Mouse (Mus musculus): Measurements from ENCODE around the gene Spata13.

The Spata13 gene

GRCm38 (mm10) chr14:60676625-60677314, 43.0 kb downstream of the Spata13 start:
- no peak for DNase-seq (ENCODE audit: inconsistent ontology term)

- peak; percentile 90 for DNase-seq (ENCODE audit: inconsistent ontology term)
Observed at GRCm38 (mm10) chr14:60682361-60683023, 48.7 kb downstream of the Spata13 start.

GRCm38 (mm10) chr14:60683989-60684388, 50.2 kb downstream of the Spata13 start:
- no peak for DNase-seq (ENCODE audit: inconsistent ontology term)

GRCm38 (mm10) chr14:60686733-60687132, 52.9 kb downstream of the Spata13 start:
- DNase-seq (ENCODE audit: inconsistent ontology term) = no peak

- DNase-seq (ENCODE audit: inconsistent ontology term) = peak; percentile 90
Observed at GRCm38 (mm10) chr14:60687241-60687640, 53.4 kb downstream of the Spata13 start.

GRCm38 (mm10) chr14:60688509-60689205, 54.9 kb downstream of the Spata13 start:
- DNase-seq (ENCODE audit: inconsistent ontology term) = peak; percentile 44

- no peak for DNase-seq (ENCODE audit: inconsistent ontology term)
Observed at GRCm38 (mm10) chr14:60689768-60690167, 56.0 kb downstream of the Spata13 start.

GRCm38 (mm10) chr14:60690631-60691030, 56.8 kb downstream of the Spata13 start:
- DNase-seq (ENCODE audit: inconsistent ontology term) = no peak

GRCm38 (mm10) chr14:60693122-60693536, 59.3 kb downstream of the Spata13 start:
- no peak for DNase-seq (ENCODE audit: inconsistent ontology term)

GRCm38 (mm10) chr14:60693666-60694065, 59.9 kb downstream of the Spata13 start:
- no peak for DNase-seq (ENCODE audit: inconsistent ontology term)

- no peak for DNase-seq (ENCODE audit: inconsistent ontology term)
Observed at GRCm38 (mm10) chr14:60694215-60694997, 60.6 kb downstream of the Spata13 start.

GRCm38 (mm10) chr14:60697351-60697750, 63.5 kb downstream of the Spata13 start:
- no peak for DNase-seq (ENCODE audit: inconsistent ontology term)

- DNase-seq (ENCODE audit: inconsistent ontology term) = no peak
Observed at GRCm38 (mm10) chr14:60698980-60699379, 65.2 kb downstream of the Spata13 start.

- no peak for DNase-seq (ENCODE audit: inconsistent ontology term)
Observed at GRCm38 (mm10) chr14:60702377-60703140, 68.8 kb downstream of the Spata13 start.

- no peak for DNase-seq (ENCODE audit: inconsistent ontology term)
Observed at GRCm38 (mm10) chr14:60704510-60704909, 70.7 kb downstream of the Spata13 start.

- peak; percentile 60 for DNase-seq (ENCODE audit: inconsistent ontology term)
Observed at GRCm38 (mm10) chr14:60704961-60705360, 71.2 kb downstream of the Spata13 start.

- no peak for DNase-seq (ENCODE audit: inconsistent ontology term)
Observed at GRCm38 (mm10) chr14:60709192-60709591, 75.4 kb downstream of the Spata13 start.

GRCm38 (mm10) chr14:60709749-60710148, 75.9 kb downstream of the Spata13 start:
- no peak for DNase-seq (ENCODE audit: inconsistent ontology term)

- DNase-seq (ENCODE audit: inconsistent ontology term) = no peak
Observed at GRCm38 (mm10) chr14:60711161-60711560, 77.4 kb downstream of the Spata13 start.

GRCm38 (mm10) chr14:60711590-60712288, 77.9 kb downstream of the Spata13 start:
- DNase-seq (ENCODE audit: inconsistent ontology term) = no peak

Measured in Muller cell, postnatal 12 days (primary cell).